Mouse (Mus musculus): ENCODE data around the gene Casz1. TPM values are rescaled to one million over a fixed set of nuclear protein-coding genes. Genes with fewer than 3 reads are reported as not detected.

Gene Casz1
- total and polyA plus RNA-seq, 3 experiments, result 0.02 to 0.27 TPM; not detected in 1

DNA sequence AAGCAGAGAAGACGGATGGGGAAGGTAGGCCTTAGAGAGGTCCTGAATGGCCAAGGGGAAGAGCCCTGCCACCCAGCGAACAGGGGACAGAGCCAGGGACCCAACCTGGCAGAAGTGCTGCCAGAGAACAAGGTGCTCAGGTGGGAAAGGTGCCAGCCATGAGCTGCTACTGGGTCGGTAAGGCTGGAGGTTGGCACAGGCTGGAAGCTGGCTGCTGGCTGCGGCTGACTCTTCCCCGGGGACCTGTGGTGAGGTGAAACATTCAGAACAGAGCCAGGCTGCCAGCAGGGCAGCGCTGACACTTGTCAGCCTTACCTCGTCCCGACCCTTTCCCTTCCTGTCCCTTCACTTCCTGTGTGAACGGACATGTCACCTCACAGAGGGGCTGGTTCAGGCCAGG is 124.1 kb downstream of the Casz1 start:
- H3K9me3 ChIP-seq (replicated peaks), result no peaks in the 10 kb centered on the region
- no peak for TF ChIP-seq CTCF (IDR thresholded peaks at IDR 0.05; ENCODE audit: low read depth, low read length)
- no peak for TF ChIP-seq POLR2AphosphoS5 (IDR thresholded peaks at IDR 0.05; ENCODE audit: insufficient replicate concordance, low read depth, low read length)
- TF ChIP-seq GATA1 (IDR thresholded peaks at IDR 0.05; ENCODE audit: borderline replicate concordance, low read length), result no peak
- no peak for TF ChIP-seq GATA2 (IDR thresholded peaks at IDR 0.05; ENCODE audit: borderline replicate concordance, low read depth, low read length)
- TF ChIP-seq TAL1 (conservative IDR thresholded peaks at IDR 0.05; ENCODE audit: low read depth, low read length), result no peak
- H3K4me1 ChIP-seq (ENCODE audit: insufficient read depth, low read depth, low read length), result no peaks in the 10 kb centered on the region
- H3K27me3 ChIP-seq (ENCODE audit: insufficient read depth, low read length), result peaks cover 35% of the 10 kb centered on the region; the same call in 1 of the 2 replicates
- no peaks in the 10 kb centered on the region for H3K36me3 ChIP-seq (replicated peaks)
- no peak overlapping the region for H3K4me3 ChIP-seq (ENCODE audit: low read depth, low read length)
- no peak for DNase-seq (ENCODE audit: low spot score)
- ATAC-seq (ENCODE audit: extremely low read depth, insufficient number of reproducible peaks, low FRiP score, poor library complexity, severe bottlenecking), result no peak

DNA sequence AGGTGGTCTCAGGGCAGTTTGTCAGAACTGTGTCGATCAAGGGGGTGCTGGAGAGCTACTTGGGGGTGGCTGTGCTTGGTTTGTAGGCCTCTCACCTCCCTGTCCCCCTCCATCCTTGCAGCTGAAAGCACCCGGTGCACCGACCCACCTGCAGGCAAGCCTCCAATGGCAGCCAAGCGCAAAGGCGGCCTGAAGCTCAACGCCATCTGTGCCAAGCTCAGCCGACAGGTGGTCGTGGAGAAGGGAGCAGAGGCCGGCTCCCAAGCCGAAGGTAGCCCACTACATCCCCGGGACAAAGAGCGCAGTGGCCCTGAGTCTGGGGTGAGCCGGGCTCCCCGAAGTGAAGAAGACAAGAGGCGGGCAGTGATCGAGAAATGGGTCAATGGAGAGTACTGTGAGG is 124.6 kb downstream of the Casz1 start:
- Histone ChIP-seq H3K4me1 (ENCODE audit: insufficient read depth, low read depth, low read length) (no peaks in the 10 kb centered on the region), H3K4me3 (ENCODE audit: low read depth, low read length) (no peak overlapping the region), H3K9me3 (replicated peaks) (no peaks in the 10 kb centered on the region), H3K36me3 (replicated peaks) (no peaks in the 10 kb centered on the region), H3K27me3 (ENCODE audit: insufficient read depth, low read length) (peaks cover 35% of the 10 kb centered on the region; the same call in 1 of the 2 replicates)
- ATAC-seq (ENCODE audit: extremely low read depth, insufficient number of reproducible peaks, low FRiP score, poor library complexity, severe bottlenecking) (no peak), DNase-seq (ENCODE audit: low spot score) (no peak)
- TF ChIP-seq TAL1 (conservative IDR thresholded peaks at IDR 0.05; ENCODE audit: low read depth, low read length) (no peak), CTCF (IDR thresholded peaks at IDR 0.05; ENCODE audit: low read depth, low read length) (no peak), POLR2AphosphoS5 (IDR thresholded peaks at IDR 0.05; ENCODE audit: insufficient replicate concordance, low read depth, low read length) (no peak), GATA1 (IDR thresholded peaks at IDR 0.05; ENCODE audit: borderline replicate concordance, low read length) (no peak), GATA2 (IDR thresholded peaks at IDR 0.05; ENCODE audit: borderline replicate concordance, low read depth, low read length) (no peak)

DNA sequence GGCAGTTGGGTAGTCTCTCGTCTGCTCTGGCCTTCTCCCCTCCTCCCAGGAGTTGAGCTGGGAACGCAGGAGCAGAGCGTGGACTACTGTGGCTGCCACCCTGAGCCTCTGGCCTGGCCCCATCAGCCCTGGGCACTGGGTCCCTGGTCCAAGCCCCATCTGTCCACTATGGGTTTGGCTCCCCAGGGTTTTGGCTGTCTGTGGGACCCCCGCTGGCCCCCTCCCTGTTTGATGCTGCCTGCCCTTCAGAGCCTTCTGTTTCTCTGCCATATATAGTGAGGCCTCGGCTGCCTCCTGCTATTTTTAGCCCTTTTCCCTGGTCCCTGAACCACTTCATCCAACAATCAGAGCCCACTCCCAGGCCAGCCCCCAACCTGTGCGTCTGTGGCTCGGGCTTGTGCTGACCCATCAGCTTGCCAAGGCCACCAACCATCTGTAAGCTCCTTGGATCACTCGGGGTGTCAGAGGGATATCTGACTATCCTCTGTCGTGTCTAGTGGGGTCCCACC is 126.5 kb downstream of the Casz1 start:
- ATAC-seq (ENCODE audit: extremely low read depth, insufficient number of reproducible peaks, low FRiP score, poor library complexity, severe bottlenecking), result no peak
- Histone ChIP-seq H3K4me1 (ENCODE audit: insufficient read depth, low read depth, low read length) (no peaks in the 10 kb centered on the region), H3K27me3 (ENCODE audit: insufficient read depth, low read length) (peaks cover 33% of the 10 kb centered on the region; the same call in 1 of the 2 replicates), H3K4me3 (ENCODE audit: low read depth, low read length) (no peak overlapping the region), H3K9me3 (replicated peaks) (no peaks in the 10 kb centered on the region), H3K36me3 (replicated peaks) (no peaks in the 10 kb centered on the region)
- TF ChIP-seq GATA2 (IDR thresholded peaks at IDR 0.05; ENCODE audit: borderline replicate concordance, low read depth, low read length) (no peak), POLR2AphosphoS5 (IDR thresholded peaks at IDR 0.05; ENCODE audit: insufficient replicate concordance, low read depth, low read length) (no peak), TAL1 (conservative IDR thresholded peaks at IDR 0.05; ENCODE audit: low read depth, low read length) (no peak), CTCF (IDR thresholded peaks at IDR 0.05; ENCODE audit: low read depth, low read length) (no peak), GATA1 (IDR thresholded peaks at IDR 0.05; ENCODE audit: borderline replicate concordance, low read length) (no peak)
- DNase-seq (ENCODE audit: low spot score), result no peak

DNA sequence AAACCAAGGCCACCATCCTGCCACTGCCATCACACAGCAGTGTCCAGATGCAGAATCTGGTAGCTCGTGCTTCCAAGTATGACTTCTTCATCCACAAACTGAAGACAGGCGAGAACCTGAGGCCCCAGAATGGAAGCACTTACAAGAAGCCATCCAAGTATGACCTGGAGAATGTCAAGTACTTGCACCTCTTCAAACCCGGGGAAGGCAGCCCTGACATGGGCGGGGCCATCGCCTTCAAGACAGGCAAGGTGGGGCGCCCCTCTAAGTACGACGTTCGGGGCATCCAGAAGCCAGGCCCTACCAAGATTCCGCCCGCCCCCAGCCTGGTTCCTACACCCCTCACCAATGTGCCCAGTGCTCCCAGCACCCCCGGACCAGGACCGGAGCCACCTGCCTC is 128.9 kb downstream of the Casz1 start:
- no peak overlapping the region for H3K4me3 ChIP-seq (ENCODE audit: low read depth, low read length)
- DNase-seq (ENCODE audit: low spot score), result no peak
- TF ChIP-seq GATA2 (IDR thresholded peaks at IDR 0.05; ENCODE audit: borderline replicate concordance, low read depth, low read length), result no peak
- no peak for TF ChIP-seq POLR2AphosphoS5 (IDR thresholded peaks at IDR 0.05; ENCODE audit: insufficient replicate concordance, low read depth, low read length)
- no peak for TF ChIP-seq TAL1 (conservative IDR thresholded peaks at IDR 0.05; ENCODE audit: low read depth, low read length)
- TF ChIP-seq GATA1 (IDR thresholded peaks at IDR 0.05; ENCODE audit: borderline replicate concordance, low read length), result no peak
- no peak for TF ChIP-seq CTCF (IDR thresholded peaks at IDR 0.05; ENCODE audit: low read depth, low read length)
- no peaks in the 10 kb centered on the region for H3K36me3 ChIP-seq (replicated peaks)
- no peak for ATAC-seq (ENCODE audit: extremely low read depth, insufficient number of reproducible peaks, low FRiP score, poor library complexity, severe bottlenecking)
- H3K9me3 ChIP-seq (replicated peaks), result no peaks in the 10 kb centered on the region
- H3K4me1 ChIP-seq (ENCODE audit: insufficient read depth, low read depth, low read length), result no peaks in the 10 kb centered on the region
- peaks cover 41% of the 10 kb centered on the region; the same call in 1 of the 2 replicates for H3K27me3 ChIP-seq (ENCODE audit: insufficient read depth, low read length)

DNA sequence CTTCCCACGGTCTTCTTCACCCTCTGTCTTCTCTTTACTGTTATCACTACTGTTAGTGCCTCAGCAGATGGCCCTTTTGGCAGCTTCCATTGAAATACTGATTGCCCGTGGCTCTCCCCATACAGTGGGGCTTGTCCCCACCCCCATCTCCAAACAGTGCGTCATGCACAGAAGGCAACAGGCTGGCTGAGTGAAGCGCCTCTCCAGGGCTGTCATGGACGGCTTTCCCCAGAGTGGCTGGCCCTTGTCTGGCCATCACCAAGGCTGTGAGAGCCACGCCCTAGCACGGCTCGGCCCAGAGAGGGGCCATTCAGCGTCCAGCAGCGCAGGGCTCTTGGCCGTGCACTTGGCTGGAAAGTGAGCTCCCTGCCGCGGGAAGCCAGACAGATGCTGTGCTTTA is 131.0 kb downstream of the Casz1 start:
- TF ChIP-seq TAL1 (conservative IDR thresholded peaks at IDR 0.05; ENCODE audit: low read depth, low read length) (no peak), POLR2AphosphoS5 (IDR thresholded peaks at IDR 0.05; ENCODE audit: insufficient replicate concordance, low read depth, low read length) (no peak), CTCF (IDR thresholded peaks at IDR 0.05; ENCODE audit: low read depth, low read length) (no peak), GATA2 (IDR thresholded peaks at IDR 0.05; ENCODE audit: borderline replicate concordance, low read depth, low read length) (no peak), GATA1 (IDR thresholded peaks at IDR 0.05; ENCODE audit: borderline replicate concordance, low read length) (no peak)
- DNase-seq (ENCODE audit: low spot score), result no peak
- no peak overlapping the region for H3K4me3 ChIP-seq (ENCODE audit: low read depth, low read length)
- H3K9me3 ChIP-seq (replicated peaks), result no peaks in the 10 kb centered on the region
- H3K36me3 ChIP-seq (replicated peaks), result no peaks in the 10 kb centered on the region
- H3K27me3 ChIP-seq (ENCODE audit: insufficient read depth, low read length), result peaks cover 36% of the 10 kb centered on the region; the same call in 1 of the 2 replicates
- ATAC-seq (ENCODE audit: extremely low read depth, insufficient number of reproducible peaks, low FRiP score, poor library complexity, severe bottlenecking), result no peak
- no peaks in the 10 kb centered on the region for H3K4me1 ChIP-seq (ENCODE audit: insufficient read depth, low read depth, low read length)

DNA sequence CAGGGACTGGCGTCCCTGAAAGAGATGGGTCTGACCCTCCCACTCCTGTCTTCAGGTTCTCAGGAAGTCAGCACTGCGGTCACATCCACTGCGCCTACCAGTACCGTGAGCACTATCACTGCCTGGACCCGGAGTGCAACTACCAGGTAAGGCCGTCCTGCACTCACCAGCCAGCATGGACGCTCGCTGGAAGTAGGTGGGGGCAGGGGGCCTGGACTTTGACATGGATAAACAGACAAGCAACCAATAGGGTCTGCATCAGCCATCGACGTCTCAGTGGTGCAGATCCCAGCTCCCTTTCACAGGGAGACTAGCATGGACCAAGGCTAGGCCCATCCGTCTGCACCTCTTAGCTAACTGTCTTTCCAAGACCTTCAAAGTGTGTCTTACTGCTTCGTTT is 131.9 kb downstream of the Casz1 start:
- Histone ChIP-seq H3K27me3 (ENCODE audit: insufficient read depth, low read length) (peaks cover 32% of the 10 kb centered on the region; the same call in 1 of the 2 replicates), H3K4me3 (ENCODE audit: low read depth, low read length) (no peak overlapping the region), H3K4me1 (ENCODE audit: insufficient read depth, low read depth, low read length) (peaks cover 3% of the 10 kb centered on the region; the same call in 1 of the 2 replicates), H3K9me3 (replicated peaks) (no peaks in the 10 kb centered on the region), H3K36me3 (replicated peaks) (no peaks in the 10 kb centered on the region)
- ATAC-seq (ENCODE audit: extremely low read depth, insufficient number of reproducible peaks, low FRiP score, poor library complexity, severe bottlenecking) (no peak), DNase-seq (ENCODE audit: low spot score) (no peak)
- no peak for TF ChIP-seq CTCF (IDR thresholded peaks at IDR 0.05; ENCODE audit: low read depth, low read length)
- TF ChIP-seq GATA1 (IDR thresholded peaks at IDR 0.05; ENCODE audit: borderline replicate concordance, low read length), result no peak
- TF ChIP-seq GATA2 (IDR thresholded peaks at IDR 0.05; ENCODE audit: borderline replicate concordance, low read depth, low read length), result no peak
- TF ChIP-seq POLR2AphosphoS5 (IDR thresholded peaks at IDR 0.05; ENCODE audit: insufficient replicate concordance, low read depth, low read length), result no peak
- TF ChIP-seq TAL1 (conservative IDR thresholded peaks at IDR 0.05; ENCODE audit: low read depth, low read length), result no peak
